Mouse (Mus musculus): Measurements from ENCODE around the gene Rock2. TPM values are rescaled to one million over a fixed set of nuclear protein-coding genes. Genes with fewer than 3 reads are reported as not detected.
"Not testable (repeated sequence)": the region's sequence is repeated elsewhere in the genome, so short reads cannot be mapped to it uniquely, and the experiment has no call there.

Gene Rock2
- polyA plus RNA-seq, 1 experiment: 9.4 TPM

- no peak for DNase-seq (ENCODE audit: low read depth)
Observed at GRCm38 (mm10) chr12:16999146-16999545, 104.5 kb downstream of the Rock2 start.

- no peak for DNase-seq (ENCODE audit: low read depth)
Observed at GRCm38 (mm10) chr12:16999739-17000497, 105.2 kb downstream of the Rock2 start, which contains the start of gene Pqlc3. TSS of gene Pqlc3 (minus strand) at chr12:17000408.

DNA sequence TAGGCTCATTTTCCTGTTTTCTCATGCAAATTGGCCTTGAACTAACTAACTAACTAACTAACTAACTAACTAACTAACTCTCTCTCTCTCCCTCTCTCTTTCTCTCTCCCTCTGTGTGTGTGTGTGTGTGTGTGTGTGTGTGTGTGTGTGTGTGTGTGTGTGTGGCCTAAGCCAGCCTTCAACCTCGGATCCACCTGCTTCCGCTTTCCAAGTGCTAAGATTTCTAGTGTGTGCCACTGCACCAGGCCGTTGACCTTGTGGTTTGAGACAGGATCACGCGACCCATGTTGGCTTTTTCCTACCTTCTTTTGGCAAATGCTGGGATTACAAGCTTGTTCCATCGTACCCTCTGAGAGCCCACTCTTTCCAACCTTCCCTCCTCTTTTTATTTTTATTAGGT, 105.9 kb downstream of the Rock2 start:
- no peak for DNase-seq (ENCODE audit: low read depth)

- no peak for DNase-seq (ENCODE audit: low read depth)
Observed at GRCm38 (mm10) chr12:17001211-17001610, 106.5 kb downstream of the Rock2 start.

DNA sequence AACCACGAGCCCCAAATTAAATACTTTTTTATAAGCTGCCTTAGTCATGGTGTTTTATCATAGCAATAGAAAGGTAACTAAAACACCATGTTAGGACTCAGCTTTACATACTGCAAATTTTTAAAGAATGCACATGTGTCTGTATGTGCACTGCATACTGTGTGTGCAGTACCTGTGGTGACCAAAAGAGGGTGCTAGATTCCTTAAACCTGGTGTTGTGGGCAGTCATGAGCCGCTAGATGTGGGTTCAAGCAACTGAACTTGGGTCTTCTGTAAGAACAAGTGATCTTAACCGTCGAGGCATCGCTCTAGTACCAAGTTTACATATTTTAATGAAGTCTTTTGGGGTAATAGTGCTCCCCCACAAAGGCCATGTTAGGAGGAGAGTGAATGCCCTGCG, 114.8 kb downstream of the Rock2 start:
- DNase-seq (ENCODE audit: low read depth): no peak

DNA sequence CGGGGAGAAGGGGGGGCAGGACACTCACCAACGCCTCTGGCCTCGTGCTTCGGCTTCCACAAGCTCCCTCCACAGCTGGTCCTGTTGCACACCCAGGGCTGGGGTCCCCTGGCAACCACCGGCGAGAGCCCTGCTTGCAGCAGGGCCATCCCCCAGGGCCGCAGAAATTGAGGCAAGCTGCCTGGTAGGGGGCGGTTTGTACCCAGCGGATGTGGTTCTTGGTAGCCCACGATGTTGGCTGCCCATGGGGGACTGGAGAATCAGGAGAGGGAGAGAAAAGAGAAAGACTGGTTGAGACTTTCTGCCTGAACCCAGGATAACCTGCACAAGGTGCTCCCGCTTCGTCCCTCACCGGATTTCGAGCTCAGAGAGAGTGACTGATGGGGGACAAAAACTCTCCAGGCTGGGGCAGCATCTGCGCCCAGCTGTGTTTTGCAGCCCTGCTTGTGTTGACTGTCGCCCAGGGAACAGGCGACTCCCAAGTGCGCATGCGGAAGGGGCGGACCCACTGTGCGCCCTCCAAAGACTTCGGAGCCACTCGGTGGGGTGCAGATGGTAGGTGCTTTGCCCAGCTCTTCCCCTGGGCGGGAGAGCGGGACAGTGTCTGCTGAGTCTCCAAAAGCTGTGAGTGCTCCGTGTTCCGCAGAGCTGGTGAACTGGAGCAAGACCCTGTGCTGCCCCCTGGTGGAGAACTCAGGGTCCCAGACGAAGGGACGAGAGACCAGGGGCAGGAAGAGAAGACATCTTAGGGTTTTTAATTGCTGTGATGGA, 116.6 kb downstream of the Rock2 start, which contains the start of gene 2410004P03Rik:
Gene 2410004P03Rik (minus strand): TSS at position 628 of the 771 bp plus-strand sequence.
- no peak for DNase-seq (ENCODE audit: low read depth)

DNA sequence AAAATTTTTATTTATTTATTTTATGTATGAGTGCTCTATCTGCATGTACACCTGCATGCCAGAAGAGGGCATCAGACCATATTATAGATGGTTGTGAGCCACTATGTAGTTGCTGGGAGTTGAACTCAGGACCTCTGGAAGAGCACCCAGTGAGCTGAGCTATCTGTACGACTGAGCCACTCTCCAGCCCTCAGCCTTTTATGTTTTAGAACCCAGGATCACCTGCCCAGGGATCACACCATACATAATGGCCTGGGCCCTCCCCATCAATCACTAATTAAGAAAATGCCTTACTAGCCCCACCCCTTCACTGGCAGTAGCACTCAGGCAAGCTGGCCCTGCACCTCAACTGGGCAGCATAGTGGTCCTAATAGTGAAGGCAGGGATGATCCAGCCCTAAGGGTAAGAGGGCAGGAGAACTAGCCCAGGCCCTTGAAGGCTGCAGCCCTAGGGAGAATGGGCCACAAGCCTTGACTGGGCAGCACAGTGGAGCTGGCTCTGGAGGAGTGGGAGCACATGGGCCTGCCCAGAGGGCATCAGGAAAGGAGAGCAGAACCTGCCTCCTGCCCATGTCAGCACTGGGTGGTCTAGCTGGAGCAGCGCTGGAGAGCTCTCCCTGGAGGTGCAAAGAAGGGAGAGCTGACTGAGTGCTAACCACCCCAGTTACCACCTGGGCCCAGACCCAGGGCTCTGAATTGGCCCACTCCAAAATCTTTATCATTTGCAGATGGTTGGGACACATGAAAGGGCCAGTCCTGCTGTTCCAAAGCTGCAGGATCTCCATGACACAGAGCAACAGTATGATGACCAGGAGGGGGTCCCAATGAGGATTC, 117.6 kb downstream of the Rock2 start:
- DNase-seq (ENCODE audit: low read depth): no peak

- no peak for DNase-seq (ENCODE audit: low read depth)
Observed at GRCm38 (mm10) chr12:17015711-17016110, 121.0 kb downstream of the Rock2 start.

- no peak for DNase-seq (ENCODE audit: low read depth)
Observed at GRCm38 (mm10) chr12:17018468-17018867, 123.8 kb downstream of the Rock2 start.

DNA sequence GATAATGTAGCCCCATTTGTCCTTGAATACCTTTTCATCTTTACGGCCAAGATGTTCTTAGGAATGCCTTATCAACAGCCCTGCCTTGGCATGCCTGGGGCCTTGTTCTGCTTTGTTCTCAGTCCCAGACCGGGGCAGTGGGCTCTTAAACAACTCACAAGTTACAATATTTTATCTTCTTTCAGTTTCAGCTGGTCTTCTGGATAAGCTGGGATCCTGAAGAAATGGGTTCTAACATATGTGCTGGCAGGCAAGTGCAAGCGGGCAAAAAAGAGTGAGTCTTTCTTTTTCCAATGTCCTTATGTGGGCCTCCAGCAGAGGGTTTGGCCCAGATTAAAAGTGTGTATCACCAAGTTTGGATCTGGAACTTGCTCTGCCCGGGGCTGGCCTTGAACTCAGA, 126.4 kb downstream of the Rock2 start:
- DNase-seq (ENCODE audit: low read depth): not testable (repeated sequence)

- no peak for DNase-seq (ENCODE audit: low read depth)
Observed at GRCm38 (mm10) chr12:17022145-17022544, 127.5 kb downstream of the Rock2 start.

GRCm38 (mm10) chr12:17024554-17025110, 129.9 kb downstream of the Rock2 start:
- DNase-seq (ENCODE audit: low read depth): no peak

- no peak for DNase-seq (ENCODE audit: low read depth)
Observed at GRCm38 (mm10) chr12:17032694-17033463, 138.2 kb downstream of the Rock2 start.

DNA sequence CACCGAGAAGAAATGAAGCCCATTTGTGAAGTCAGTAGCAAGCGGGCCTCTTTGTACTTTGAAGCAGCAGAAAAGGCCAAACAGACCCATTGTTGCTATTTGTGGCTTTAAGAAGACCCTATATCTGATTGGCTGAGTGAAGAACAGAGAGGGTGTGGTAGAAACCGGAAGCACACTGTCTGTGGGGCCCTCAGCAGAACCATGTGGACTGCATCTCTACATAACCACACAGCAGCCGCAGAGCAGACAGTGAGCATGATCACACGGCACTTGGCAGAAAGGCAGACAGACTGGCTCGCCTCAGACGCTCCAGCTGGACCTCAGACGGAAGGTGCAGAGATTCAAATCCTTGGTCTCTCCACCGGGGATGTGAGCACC, 138.8 kb downstream of the Rock2 start:
- no peak for DNase-seq (ENCODE audit: low read depth)

GRCm38 (mm10) chr12:17034671-17035070, 140.0 kb downstream of the Rock2 start:
- DNase-seq (ENCODE audit: low read depth): no peak

- no peak for DNase-seq (ENCODE audit: low read depth)
Observed at GRCm38 (mm10) chr12:17035128-17035527, 140.4 kb downstream of the Rock2 start.

GRCm38 (mm10) chr12:17036532-17036931, 141.8 kb downstream of the Rock2 start:
- DNase-seq (ENCODE audit: low read depth): no peak

- no peak for DNase-seq (ENCODE audit: low read depth)
Observed at GRCm38 (mm10) chr12:17037053-17037610, 142.4 kb downstream of the Rock2 start.

Measured in gonadal fat pad, adult 2 months (tissue).